Mouse (Mus musculus): ENCODE measurements around the gene Ctdspl. TPM values are rescaled to one million over a fixed set of nuclear protein-coding genes. Genes with fewer than 3 reads are reported as not detected.

Ctdspl gene
- polyA plus RNA-seq, 1 experiment from 2014 or later, result 17.4 TPM

GRCm38 (mm10) chr9:118937515-118937914 is 11.3 kb downstream of the Ctdspl start:
- no peak for ATAC-seq (ENCODE audit: insufficient read depth, low FRiP score, low read depth)
- H3K4me2 ChIP-seq, result no peak overlapping the region
- no peak overlapping the region for H3K27ac ChIP-seq
- no peak overlapping the region for H3K4me3 ChIP-seq (replicated peaks)
- peaks cover 9% of the 10 kb centered on the region; the same call in 1 of the 2 replicates for H3K4me1 ChIP-seq
- no peaks in the 10 kb centered on the region for H3K9me3 ChIP-seq
- H3K9ac ChIP-seq, result no peak overlapping the region
- no peaks in the 10 kb centered on the region for H3K36me3 ChIP-seq
- 80% methylated on average over 3 of the region's 3 CpGs for WGBS
- no peaks in the 10 kb centered on the region for H3K27me3 ChIP-seq (replicated peaks)

DNA sequence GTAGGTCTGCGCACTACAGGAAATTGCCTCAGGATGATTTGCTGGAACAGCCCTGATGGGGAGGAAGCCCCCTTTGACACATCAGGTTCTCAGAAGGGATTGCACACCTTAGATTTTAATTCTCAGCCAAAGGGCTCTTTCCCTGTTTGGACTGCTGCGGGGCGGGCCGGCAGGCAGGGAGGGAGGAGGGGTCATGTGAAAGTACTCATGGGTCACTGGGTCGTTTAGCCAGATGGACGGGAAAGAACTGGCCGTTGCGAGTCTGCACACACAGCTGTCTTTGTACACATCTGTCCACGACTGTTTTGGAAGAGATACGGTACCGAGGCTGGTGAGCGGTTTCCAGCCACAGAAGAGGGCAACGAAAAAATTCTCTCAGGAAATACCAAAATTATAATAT is 13.2 kb downstream of the Ctdspl start:
- Histone ChIP-seq H3K36me3 (no peaks in the 10 kb centered on the region), H3K27ac (0 out of 2 replicates have a peak overlapping the region, but pooled peaks have one; percentile 6), H3K9me3 (no peaks in the 10 kb centered on the region), H3K4me1 (peaks cover 9% of the 10 kb centered on the region; the same call in 1 of the 2 replicates), H3K4me3 (replicated peaks) (no peak overlapping the region), H3K9ac (no peak overlapping the region), H3K4me2 (no peak overlapping the region), H3K27me3 (replicated peaks) (no peaks in the 10 kb centered on the region)
- 30% methylated on average over 13 of the region's 13 CpGs for WGBS
- no peak for ATAC-seq (ENCODE audit: insufficient read depth, low FRiP score, low read depth)

DNA sequence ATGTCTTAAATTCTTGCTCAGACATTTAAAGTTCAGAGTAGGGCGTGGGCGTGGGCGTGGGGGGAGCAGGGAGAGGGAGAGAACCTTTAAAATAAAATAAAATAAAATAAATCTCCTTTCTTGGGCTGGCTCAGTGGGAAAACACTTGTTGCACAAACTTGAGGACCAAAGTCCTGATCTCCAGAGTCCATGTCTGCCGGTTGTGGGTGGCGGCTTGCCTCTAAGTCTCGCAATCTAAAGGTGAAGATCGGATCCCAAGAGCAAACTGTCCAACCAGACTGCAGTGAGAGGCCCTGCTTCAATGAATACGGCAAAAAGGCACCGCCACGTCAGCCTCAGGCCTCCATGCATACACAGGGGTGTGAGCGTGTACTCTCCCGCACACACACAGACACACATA is 13.6 kb downstream of the Ctdspl start:
- peaks cover 9% of the 10 kb centered on the region; the same call in 1 of the 2 replicates for H3K4me1 ChIP-seq
- H3K4me3 ChIP-seq (replicated peaks), result no peak overlapping the region
- no peaks in the 10 kb centered on the region for H3K36me3 ChIP-seq
- 0 out of 2 replicates have a peak overlapping the region, but pooled peaks have one; percentile 6 for H3K27ac ChIP-seq
- H3K9me3 ChIP-seq, result no peaks in the 10 kb centered on the region
- 74% methylated on average over 12 of the region's 12 CpGs for WGBS
- ATAC-seq (ENCODE audit: insufficient read depth, low FRiP score, low read depth), result no peak
- no peak overlapping the region for H3K9ac ChIP-seq
- H3K27me3 ChIP-seq (replicated peaks), result no peaks in the 10 kb centered on the region
- no peak overlapping the region for H3K4me2 ChIP-seq

GRCm38 (mm10) chr9:118940591-118941207 is 14.4 kb downstream of the Ctdspl start:
- Histone ChIP-seq H3K4me3 (replicated peaks) (no peak overlapping the region), H3K27ac (no peak overlapping the region), H3K36me3 (no peaks in the 10 kb centered on the region), H3K4me2 (no peak overlapping the region), H3K9me3 (no peaks in the 10 kb centered on the region), H3K9ac (no peak overlapping the region), H3K4me1 (peaks cover 9% of the 10 kb centered on the region; the same call in 1 of the 2 replicates), H3K27me3 (replicated peaks) (no peaks in the 10 kb centered on the region)
- no peak for ATAC-seq (ENCODE audit: insufficient read depth, low FRiP score, low read depth)
- 76% methylated on average over 12 of the region's 12 CpGs for WGBS

DNA sequence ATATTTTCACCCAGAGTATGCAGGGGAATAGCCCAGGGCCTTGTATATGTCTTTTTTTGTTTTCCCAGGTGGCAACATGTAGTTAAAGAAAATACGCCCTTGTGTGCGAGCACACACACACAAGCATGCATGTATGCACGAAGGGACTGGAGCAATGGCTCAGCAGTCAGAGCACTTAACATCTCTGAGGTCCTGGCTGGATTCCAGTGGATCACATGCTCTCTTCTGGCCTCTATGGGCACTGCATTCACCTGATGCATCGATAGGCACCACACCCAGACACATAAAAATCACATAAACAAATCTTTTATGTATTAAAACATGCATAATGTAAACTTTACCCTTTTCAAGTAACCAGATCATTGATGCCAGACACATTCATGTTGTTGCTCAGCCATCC is 15.8 kb downstream of the Ctdspl start:
- no peak overlapping the region for H3K27ac ChIP-seq

DNA sequence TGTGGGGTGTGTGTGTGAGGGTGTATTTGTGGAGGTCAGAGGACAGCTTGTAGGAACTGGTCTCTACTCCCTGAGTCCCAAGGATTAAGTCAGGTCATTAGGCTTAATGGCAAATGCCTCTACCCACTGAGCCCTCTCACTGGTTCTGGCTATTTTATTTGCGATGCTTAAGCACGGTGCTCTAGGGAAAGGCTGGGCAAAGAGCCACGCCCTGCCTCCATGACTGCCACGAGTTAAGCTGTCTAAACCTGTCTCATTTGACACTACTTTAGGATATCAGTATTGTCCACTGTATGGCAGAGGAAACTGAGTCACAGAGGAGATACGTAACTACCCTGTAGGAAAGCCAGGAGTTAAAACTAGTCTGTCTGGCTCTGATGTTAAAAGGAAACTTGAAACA is 17.7 kb downstream of the Ctdspl start:
- Histone ChIP-seq H3K4me1 (peaks cover 6% of the 10 kb centered on the region; the same call in 1 of the 2 replicates), H3K36me3 (no peaks in the 10 kb centered on the region), H3K4me3 (replicated peaks) (no peak overlapping the region), H3K27ac (no peak overlapping the region), H3K9ac (no peak overlapping the region), H3K4me2 (no peak overlapping the region), H3K9me3 (no peaks in the 10 kb centered on the region), H3K27me3 (replicated peaks) (no peaks in the 10 kb centered on the region)
- ATAC-seq (ENCODE audit: insufficient read depth, low FRiP score, low read depth), result no peak; the same call in 1 of the 2 replicates
- 60% methylated on average over 5 of the region's 5 CpGs for WGBS

More for the DNA sequence above, 15.8 kb downstream of the Ctdspl start:
- no peaks in the 10 kb centered on the region for H3K36me3 ChIP-seq
- no peak for ATAC-seq (ENCODE audit: insufficient read depth, low FRiP score, low read depth)
- WGBS, result 82% methylated on average over 4 of the region's 4 CpGs
- H3K4me3 ChIP-seq (replicated peaks), result no peak overlapping the region
- no peaks in the 10 kb centered on the region for H3K27me3 ChIP-seq (replicated peaks)
- H3K4me1 ChIP-seq, result peaks cover 6% of the 10 kb centered on the region; the same call in 1 of the 2 replicates
- H3K4me2 ChIP-seq, result no peak overlapping the region
- H3K9ac ChIP-seq, result no peak overlapping the region
- H3K9me3 ChIP-seq, result no peaks in the 10 kb centered on the region

DNA sequence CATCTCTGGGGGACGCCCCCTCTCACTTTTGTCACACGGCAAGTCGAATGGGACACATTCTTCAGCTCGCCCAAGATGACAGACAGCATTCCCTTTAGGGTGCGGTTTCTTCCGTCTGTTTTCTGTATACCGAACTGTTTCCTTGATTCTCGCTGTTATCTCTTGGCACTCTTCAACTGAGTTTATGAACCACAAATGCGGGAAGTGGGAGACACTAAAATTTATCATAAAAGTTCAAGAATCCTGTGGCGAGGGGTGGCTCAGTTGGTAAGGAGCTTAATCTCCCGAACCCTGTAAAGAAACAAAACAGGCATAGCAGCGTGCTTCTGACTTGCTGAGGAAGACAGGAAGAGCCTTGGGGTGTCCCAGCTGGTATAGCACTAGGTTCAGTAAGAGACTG is 18.1 kb downstream of the Ctdspl start:
- 58% methylated on average over 12 of the region's 12 CpGs for WGBS
- ATAC-seq (ENCODE audit: insufficient read depth, low FRiP score, low read depth), result no peak
- H3K4me1 ChIP-seq, result peaks cover 3% of the 10 kb centered on the region; the same call in 1 of the 2 replicates
- H3K4me3 ChIP-seq (replicated peaks), result no peak overlapping the region
- no peak overlapping the region for H3K27ac ChIP-seq
- no peaks in the 10 kb centered on the region for H3K9me3 ChIP-seq
- no peak overlapping the region for H3K4me2 ChIP-seq
- no peaks in the 10 kb centered on the region for H3K27me3 ChIP-seq (replicated peaks)
- H3K9ac ChIP-seq, result no peak overlapping the region
- H3K36me3 ChIP-seq, result no peaks in the 10 kb centered on the region

GRCm38 (mm10) chr9:118948486-118948885 is 22.2 kb downstream of the Ctdspl start:
- Histone ChIP-seq H3K27me3 (replicated peaks) (no peaks in the 10 kb centered on the region), H3K36me3 (no peaks in the 10 kb centered on the region), H3K4me3 (replicated peaks) (no peak overlapping the region), H3K9ac (no peak overlapping the region), H3K27ac (no peak overlapping the region), H3K9me3 (no peaks in the 10 kb centered on the region), H3K4me1 (0 out of 2 replicates have a peak, but pooled peaks cover 8% of the 10 kb centered on the region), H3K4me2 (no peak overlapping the region)
- ATAC-seq (ENCODE audit: insufficient read depth, low FRiP score, low read depth), result no peak
- 86% methylated on average over 5 of the region's 5 CpGs for WGBS

DNA sequence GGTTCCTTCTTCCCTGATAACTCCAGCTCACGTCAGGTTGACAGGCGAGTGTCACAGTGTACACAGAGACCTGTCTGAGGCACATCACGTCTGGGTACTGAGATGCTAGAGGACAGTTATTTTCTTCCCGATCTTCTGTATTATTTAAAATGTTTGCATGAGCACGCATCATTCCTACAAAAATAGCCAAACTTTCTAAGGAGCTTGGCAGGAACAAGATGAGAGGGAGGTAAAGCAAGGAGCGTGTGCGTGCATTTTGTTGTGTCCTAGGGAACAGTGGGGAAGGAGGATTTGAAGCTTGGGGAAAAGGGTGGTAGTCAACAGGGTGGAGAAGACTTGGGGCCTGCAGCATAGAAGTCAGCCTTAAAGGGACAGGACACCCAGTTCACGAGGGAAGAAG is 22.9 kb downstream of the Ctdspl start:
- no peak overlapping the region for H3K27ac ChIP-seq
- H3K4me1 ChIP-seq, result 0 out of 2 replicates have a peak, but pooled peaks cover 8% of the 10 kb centered on the region
- WGBS, result 86% methylated on average over 8 of the region's 8 CpGs
- no peaks in the 10 kb centered on the region for H3K27me3 ChIP-seq (replicated peaks)
- H3K9ac ChIP-seq, result no peak overlapping the region
- no peaks in the 10 kb centered on the region for H3K36me3 ChIP-seq
- no peak overlapping the region for H3K4me3 ChIP-seq (replicated peaks)
- ATAC-seq (ENCODE audit: insufficient read depth, low FRiP score, low read depth), result no peak
- no peaks in the 10 kb centered on the region for H3K9me3 ChIP-seq
- no peak overlapping the region for H3K4me2 ChIP-seq

- H3K4me3 ChIP-seq (replicated peaks), result no peak overlapping the region
- no peak overlapping the region for H3K9ac ChIP-seq
- WGBS, result 50% methylated on average over 4 of the region's 4 CpGs
- H3K9me3 ChIP-seq, result no peaks in the 10 kb centered on the region
- no peaks in the 10 kb centered on the region for H3K36me3 ChIP-seq
- no peak for ATAC-seq (ENCODE audit: insufficient read depth, low FRiP score, low read depth)
- H3K4me1 ChIP-seq, result 0 out of 2 replicates have a peak, but pooled peaks cover 8% of the 10 kb centered on the region
- H3K27ac ChIP-seq, result no peak overlapping the region
- H3K27me3 ChIP-seq (replicated peaks), result no peaks in the 10 kb centered on the region
- H3K4me2 ChIP-seq, result no peak overlapping the region
Measured at GRCm38 (mm10) chr9:118949654-118950053, 23.4 kb downstream of the Ctdspl start.

DNA sequence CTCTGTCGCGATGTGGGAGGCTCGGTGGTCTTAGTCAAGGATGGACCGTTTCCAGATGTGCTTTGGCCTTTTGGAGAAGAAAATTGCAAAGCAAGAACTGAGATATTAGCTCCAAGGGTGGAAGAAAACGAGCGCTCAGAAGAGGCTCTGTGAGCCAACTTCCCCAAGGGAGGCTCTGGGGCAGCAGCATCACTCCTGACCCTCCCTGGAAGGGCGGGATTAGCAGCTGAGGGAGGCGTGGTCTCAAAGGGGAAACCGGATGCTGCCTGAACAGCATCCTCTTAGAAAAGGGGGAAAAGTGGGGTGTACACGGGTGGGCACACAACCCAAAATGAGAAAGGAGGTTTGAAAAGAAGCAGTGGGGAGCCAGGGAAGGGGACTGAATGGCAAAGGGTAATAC is 23.8 kb downstream of the Ctdspl start:
- Histone ChIP-seq H3K9ac (no peak overlapping the region), H3K27ac (no peak overlapping the region), H3K4me3 (replicated peaks) (no peak overlapping the region), H3K4me2 (no peak overlapping the region), H3K9me3 (no peaks in the 10 kb centered on the region), H3K4me1 (0 out of 2 replicates have a peak, but pooled peaks cover 8% of the 10 kb centered on the region), H3K27me3 (replicated peaks) (no peaks in the 10 kb centered on the region), H3K36me3 (no peaks in the 10 kb centered on the region)
- 60% methylated on average over 10 of the region's 10 CpGs for WGBS
- ATAC-seq (ENCODE audit: insufficient read depth, low FRiP score, low read depth), result no peak

GRCm38 (mm10) chr9:118950751-118951150 is 24.5 kb downstream of the Ctdspl start:
- Histone ChIP-seq H3K4me3 (replicated peaks) (no peak overlapping the region), H3K27me3 (replicated peaks) (no peaks in the 10 kb centered on the region), H3K9ac (no peak overlapping the region), H3K27ac (no peak overlapping the region), H3K36me3 (no peaks in the 10 kb centered on the region), H3K4me1 (0 out of 2 replicates have a peak, but pooled peaks cover 8% of the 10 kb centered on the region), H3K4me2 (no peak overlapping the region), H3K9me3 (no peaks in the 10 kb centered on the region)
- ATAC-seq (ENCODE audit: insufficient read depth, low FRiP score, low read depth), result no peak
- WGBS, result 50% methylated on average over 2 of the region's 2 CpGs

Measured in stomach, embryonic 15.5 days (tissue).